In genomic region chr12:24973586-24973985, GRCm38 (mm10) we compare ENCODE assay signal across 18 mouse cellular contexts. TPM values are rescaled to one million over a fixed set of nuclear protein-coding genes. Genes with fewer than 3 reads are reported as not detected.
DNase-seq lines count a peak whose midpoint lies in the region; ATAC-seq lines count a peak whose summit lies in the region.
"Had no signal": no experiment of that assay in that cellular context is flagged by ENCODE, and none has a peak within 500 bp of the region (broad histone marks: within the 10 kb centered on the region; RNA-seq: fewer than 3 reads in every experiment).

No protein-coding gene starts in this region.

- H3K36me3 ChIP-seq in liver, embryonic 15.5 days (replicated peaks): no peaks in the 10 kb centered on the region
- H3K36me3 ChIP-seq: embryonic facial prominence, embryonic 13.5 days; forebrain, embryonic 10.5 days; heart, embryonic 15.5 days; neural tube, embryonic 12.5 days; stomach, embryonic 15.5 days had no signal

- peak; percentile 68 for DNase-seq in kidney, adult 11 months
- no peak for DNase-seq in kidney, postnatal 4 days
- DNase-seq in kidney, postnatal 10 days: peak; percentile 50
- DNase-seq in urinary bladder, postnatal 25 days (ENCODE audit: low spot score): no peak
- no peak for DNase-seq in lung, postnatal 14 days
- DNase-seq in spleen, postnatal 10 days (ENCODE audit: low spot score in 2 of 2): no peak
- DNase-seq: adrenal gland, adult 2 months; B cell, adult 2 months; cerebellum, adult 18-20 months; midbrain, embryonic 14.5 days had no signal

- H3K9ac ChIP-seq in liver, embryonic 15.5 days: no peak overlapping the region
- H3K9ac ChIP-seq: embryonic facial prominence, embryonic 13.5 days; heart, embryonic 15.5 days; neural tube, embryonic 12.5 days; stomach, embryonic 15.5 days had no signal

- WGBS in liver, embryonic 15.5 days (ENCODE audit: insufficient replicate concordance): 11% methylated on average over 5 of the region's 5 CpGs

- no peak overlapping the region for H3K27ac ChIP-seq in liver, embryonic 15.5 days (replicated peaks)
- H3K27ac ChIP-seq: embryonic facial prominence, embryonic 13.5 days; forebrain, embryonic 10.5 days; neural tube, embryonic 12.5 days; stomach, embryonic 15.5 days had no signal

- peak overlapping the region; percentile 85 for H3K4me2 ChIP-seq in liver, embryonic 15.5 days
- H3K4me2 ChIP-seq: neural tube, embryonic 12.5 days had no signal

- no peak overlapping the region for H3K4me3 ChIP-seq in liver, embryonic 15.5 days (replicated peaks)
- H3K4me3 ChIP-seq: neural tube, embryonic 12.5 days had no signal

- peaks cover 30% of the 10 kb centered on the region for H3K4me1 ChIP-seq in liver, embryonic 15.5 days (replicated peaks)

- no peaks in the 10 kb centered on the region for H3K9me3 ChIP-seq in liver, embryonic 15.5 days (replicated peaks)
- H3K9me3 ChIP-seq: embryonic facial prominence, embryonic 13.5 days; forebrain, embryonic 10.5 days; heart, embryonic 15.5 days; neural tube, embryonic 12.5 days; stomach, embryonic 15.5 days had no signal

- peaks cover 4% of the 10 kb centered on the region; the same call in 1 of the 2 replicates for H3K27me3 ChIP-seq in liver, embryonic 15.5 days
- H3K27me3 ChIP-seq: embryonic facial prominence, embryonic 13.5 days; heart, embryonic 15.5 days; neural tube, embryonic 12.5 days; stomach, embryonic 15.5 days had no signal

- ATAC-seq in CD4-positive, CD25-positive, alpha-beta regulatory T cell, adult 4 months: peak; percentile 6
- 0 out of 2 replicates have a peak, but pooled peaks have one; percentile 13 for ATAC-seq in liver, embryonic 15.5 days (ENCODE audit: insufficient read depth)
- ATAC-seq: inflammation-experienced regulatory T-cells, adult 6 months had no signal

RNA-seq across cellular contexts. Expression of gene Kidins220, which starts 1.1 kb away (rescaled TPM):
- 10 to 100 TPM; 14.1 to 19.3 TPM for polyA plus RNA-seq in CD4-positive, CD25-positive, alpha-beta regulatory T cell, adult 4 months (2017; shearing (Covaris generic))
- polyA plus RNA-seq in liver, embryonic 15.5 days (2015; fragmentation: Nextera tagmentation; extraction: Ambion mirVana): 7.1 and 7.3 TPM in 2 replicates

Comparison
In these comparisons a context has a peak if more than half of its experiments do, and no peak if none do; other contexts are left out.
1. DNase-seq: peak in kidney, adult 11 months (single experiment) and kidney, postnatal 10 days (single experiment); none in kidney, postnatal 4 days (0 of 2), urinary bladder, postnatal 25 days (single experiment), lung, postnatal 14 days (single experiment) and spleen, postnatal 10 days (0 of 2).